Mouse (Mus musculus) CH12.LX (cell line): ENCODE results near the gene Stat1.

Experiments
- CTCF ChIP-seq, 2 experiments: IDR thresholded peaks in 1 of 2; conservative IDR thresholded peaks in 1 of 2; 2 replicates each; pipeline ENCODE4 v1.5.1; 2011 to 2012; ENCODE audit warnings: low read depth in 2 of 2, low read length in 2 of 2, improper control_type of control experiment in 1 of 2, inconsistent platforms in 1 of 2, mild to moderate bottlenecking in 1 of 2, moderate library complexity in 1 of 2
- E2F4 ChIP-seq: IDR thresholded peaks from 2 replicates; pipeline ENCODE4 v1.6.1; 2011; ENCODE audit warnings: low read depth, low read length, improper control_type of control experiment; ENCODE audit not compliant: insufficient replicate concordance
- MAFK ChIP-seq: IDR thresholded peaks from 2 replicates; pipeline ENCODE4 v1.6.1; 2011; ENCODE audit warnings: low read length, improper control_type of control experiment; ENCODE audit not compliant: insufficient replicate concordance
- SIN3A ChIP-seq: IDR thresholded peaks from 2 replicates; pipeline ENCODE4 v1.6.1; 2012; ENCODE audit warnings: low read length, improper control_type of control experiment, inconsistent platforms
- TCF12 ChIP-seq: IDR thresholded peaks from 2 replicates; pipeline ENCODE4 v1.6.1; 2014; ENCODE audit warnings: low read depth, mild to moderate bottlenecking, inconsistent platforms, low read length, improper control_type of control experiment

DNA sequence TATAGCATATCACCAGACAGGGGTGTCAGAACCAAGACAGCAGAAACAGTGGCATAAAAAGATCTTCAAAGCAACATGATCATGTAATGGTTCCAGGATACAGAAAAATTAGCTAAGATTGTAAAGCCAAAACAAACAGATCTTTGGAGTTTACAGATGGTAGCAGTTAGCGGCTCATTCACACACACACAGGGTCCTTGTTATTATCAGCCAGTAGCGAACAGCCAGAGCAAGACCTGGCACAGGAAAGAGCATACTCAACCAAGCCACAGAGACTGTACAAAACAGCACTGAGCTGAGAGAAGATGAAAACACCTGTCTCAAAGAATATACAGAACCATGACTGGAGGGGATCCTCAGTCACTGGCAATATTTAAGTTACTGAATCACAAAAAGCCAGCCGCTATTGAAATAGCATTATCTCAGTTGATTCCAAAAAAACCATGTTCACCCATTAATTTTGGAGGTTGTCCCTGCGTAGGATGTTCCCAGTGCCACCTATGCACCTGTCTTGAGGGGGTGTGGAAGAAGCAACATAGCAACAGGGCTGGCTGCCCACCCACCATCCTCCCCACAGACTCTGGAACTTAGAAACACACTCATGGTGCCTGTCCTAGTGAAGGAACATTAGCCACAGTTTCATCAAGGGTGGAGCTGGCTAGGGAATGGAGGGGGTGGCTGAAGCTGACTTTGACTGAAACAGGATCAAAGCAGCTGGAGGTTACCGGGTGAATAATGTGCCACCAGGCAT, 44.6 kb downstream of the Stat1 start:
- no peak for TF ChIP-seq SIN3A
- TF ChIP-seq E2F4: no peak
- TF ChIP-seq CTCF (conservative IDR thresholded peaks at IDR 0.05 in 1 of 2, IDR thresholded peaks at IDR 0.05 in 1 of 2; ENCODE audit: low read depth in 2 of 2, low read length in 2 of 2): no peak
- no peak for TF ChIP-seq TCF12
- no peak for TF ChIP-seq MAFK
